Mouse (Mus musculus): ENCODE data around the gene Fam186b.

DNA sequence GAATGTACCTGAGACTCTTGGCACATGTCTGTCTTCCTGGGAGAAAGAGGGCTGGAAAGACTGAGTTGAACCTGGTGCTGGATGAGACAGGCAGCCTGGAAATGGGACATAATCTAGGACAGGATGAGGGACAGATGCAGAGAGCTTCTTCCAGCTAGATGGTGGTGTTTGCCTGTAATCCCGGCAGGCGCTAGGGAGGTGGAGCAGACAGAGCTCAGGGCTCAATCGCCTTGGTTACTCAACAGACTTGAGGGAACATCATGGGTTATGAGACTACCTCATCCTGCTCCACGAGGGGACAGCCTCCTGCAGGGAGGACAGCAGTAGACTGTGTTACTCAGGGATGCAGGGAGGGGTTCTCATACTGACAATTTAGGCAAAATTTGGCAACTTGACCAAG, 54.4 kb downstream of the Fam186b start:
- no peak; the same call in 1 of the 2 replicates for TF ChIP-seq POLR2A (IDR thresholded peaks at IDR 0.05; ENCODE audit: extremely low read depth, insufficient read depth, low read length)
- no peak for TF ChIP-seq CTCF (IDR thresholded peaks at IDR 0.05; ENCODE audit: extremely low read depth, insufficient read depth, low read length)
